Mouse (Mus musculus) G1E (cell line): ENCODE data around the gene Entpd5. TPM values are rescaled to one million over a fixed set of nuclear protein-coding genes. Genes with fewer than 3 reads are reported as not detected.

Experiments
- ATAC-seq: 2 replicates; pipeline ENCODE4 v1.8.0; 2016; ENCODE audit warnings: mild to moderate bottlenecking; ENCODE audit not compliant: insufficient number of reproducible peaks, poor library complexity, low FRiP score, severe bottlenecking; ENCODE audit errors: extremely low read depth
- DNase-seq: peaks from one replicate; pipeline ENCODE4 v3.0.0; 2012; ENCODE audit warnings: low spot score
- H3K27me3 ChIP-seq: 2 replicates; pipeline ENCODE4 v1.6.1; 2012; ENCODE audit warnings: mild to moderate bottlenecking, low read length, inconsistent platforms; ENCODE audit not compliant: insufficient read depth
- H3K36me3 ChIP-seq: replicated peaks from 2 replicates; pipeline ENCODE3; 2012; ENCODE audit warnings: mild to moderate bottlenecking, inconsistent platforms
- H3K4me1 ChIP-seq: 2 replicates; pipeline ENCODE4 v1.6.1; 2012; ENCODE audit warnings: low read depth, low read length, inconsistent platforms, mixed read lengths; ENCODE audit not compliant: insufficient read depth
- H3K4me3 ChIP-seq: 2 replicates; pipeline ENCODE4 v1.5.1; 2012; ENCODE audit warnings: low read depth, mild to moderate bottlenecking, inconsistent platforms, low read length, moderate library complexity, mixed read lengths
- H3K9me3 ChIP-seq: replicated peaks from 2 replicates; pipeline ENCODE4 v1.6.1; 2012; ENCODE audit warnings: inconsistent platforms
- CTCF ChIP-seq: IDR thresholded peaks from 2 replicates; pipeline ENCODE4 v1.5.1; 2012; ENCODE audit warnings: low read depth, low read length, inconsistent platforms, mixed read lengths
- GATA1 ChIP-seq: IDR thresholded peaks from 2 replicates; pipeline ENCODE4 v1.6.1; 2012; ENCODE audit warnings: borderline replicate concordance, low read length, inconsistent platforms, mixed read lengths
- GATA2 ChIP-seq: IDR thresholded peaks from 2 replicates; pipeline ENCODE4 v1.6.1; 2012; ENCODE audit warnings: low read depth, low read length, inconsistent platforms, borderline replicate concordance
- POLR2AphosphoS5 ChIP-seq: IDR thresholded peaks from 2 replicates; pipeline ENCODE4 v1.6.1; 2012; ENCODE audit warnings: low read depth, low read length, inconsistent platforms; ENCODE audit not compliant: insufficient replicate concordance
- TAL1 ChIP-seq: conservative IDR thresholded peaks from 2 replicates; pipeline ENCODE4 v1.6.1; 2012; ENCODE audit warnings: low read depth, low read length, inconsistent platforms, mixed read lengths
- polyA plus RNA-seq: library from polyadenylated mRNA; stranded (reverse); fragments of >175 nt; gene quantifications from 2 replicates; pipeline ENCODE4 v1.2.3, GENCODE M21; 2012
- total RNA-seq, 2 experiments: library from RNA; stranded (forward) in 1 of 2; stranded (reverse) in 1 of 2; fragments of 200-1000 nt in 1 of 2; fragments of >200 nt in 1 of 2; fragmentation: Nextera tagmentation in 1 of 2; gene quantifications; 2 replicates each; pipeline ENCODE4 v1.2.3; 2014 to 2017

Entpd5 gene
- total and polyA plus RNA-seq, 3 experiments: 3.7 to 16.0 (median 15.7) TPM

DNA sequence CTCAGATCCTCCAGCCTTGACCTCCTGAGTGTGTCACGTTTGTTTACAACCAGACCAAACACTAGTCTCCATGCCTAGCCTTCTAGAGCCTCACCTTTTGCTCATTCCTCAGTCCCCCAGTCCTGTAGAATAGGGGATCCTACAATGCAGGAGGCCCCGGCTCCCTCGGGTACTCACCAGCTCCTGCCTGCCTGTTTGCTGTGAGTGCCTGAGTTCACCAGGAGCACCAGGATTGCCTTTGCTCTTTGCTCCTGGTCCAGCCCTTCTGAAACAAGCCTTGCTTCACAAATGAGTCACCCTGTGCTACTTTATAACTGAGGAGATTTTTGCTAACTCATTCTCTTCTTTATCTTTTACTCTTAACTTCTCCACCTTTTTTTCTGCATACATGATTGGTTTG, 8.2 kb downstream of the Entpd5 start:
- DNase-seq (no peak), ATAC-seq (peak; percentile 34; the same call in 1 of the 2 replicates)
- H3K27me3 ChIP-seq: no peaks in the 10 kb centered on the region
- H3K36me3 ChIP-seq: peaks cover 43% of the 10 kb centered on the region
- peaks cover 16% of the 10 kb centered on the region for H3K4me1 ChIP-seq
- H3K9me3 ChIP-seq: no peaks in the 10 kb centered on the region
- no peak overlapping the region for H3K4me3 ChIP-seq
- no peak for TF ChIP-seq TAL1
- no peak for TF ChIP-seq CTCF
- TF ChIP-seq GATA2: no peak

DNA sequence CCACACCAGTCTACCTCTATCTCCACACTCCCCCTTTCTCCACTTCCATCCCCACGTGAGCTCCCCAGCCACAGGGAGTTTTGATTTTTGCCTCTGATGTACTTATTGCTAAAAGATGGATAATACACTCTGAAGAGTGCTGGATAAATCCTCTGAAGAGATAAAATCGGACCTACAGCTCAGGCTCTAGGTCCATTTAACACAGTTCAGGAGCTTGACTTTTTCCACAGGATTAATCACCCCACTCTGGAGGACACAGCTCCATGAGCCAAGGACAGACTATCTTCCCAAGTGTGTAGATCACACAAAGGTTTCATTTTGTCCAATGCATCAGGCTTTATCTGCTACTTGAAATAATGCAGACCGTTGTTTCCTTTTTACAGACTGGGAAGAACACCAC, 8.8 kb downstream of the Entpd5 start:
- H3K4me1 ChIP-seq: peaks cover 14% of the 10 kb centered on the region
- peaks cover 48% of the 10 kb centered on the region for H3K36me3 ChIP-seq
- DNase-seq: no peak
- no peak overlapping the region for H3K4me3 ChIP-seq
- TF ChIP-seq POLR2AphosphoS5 (no peak), GATA1 (no peak), TAL1 (no peak), CTCF (no peak), GATA2 (no peak)
- H3K27me3 ChIP-seq: no peaks in the 10 kb centered on the region
- no peak for ATAC-seq
- H3K9me3 ChIP-seq: no peaks in the 10 kb centered on the region

DNA sequence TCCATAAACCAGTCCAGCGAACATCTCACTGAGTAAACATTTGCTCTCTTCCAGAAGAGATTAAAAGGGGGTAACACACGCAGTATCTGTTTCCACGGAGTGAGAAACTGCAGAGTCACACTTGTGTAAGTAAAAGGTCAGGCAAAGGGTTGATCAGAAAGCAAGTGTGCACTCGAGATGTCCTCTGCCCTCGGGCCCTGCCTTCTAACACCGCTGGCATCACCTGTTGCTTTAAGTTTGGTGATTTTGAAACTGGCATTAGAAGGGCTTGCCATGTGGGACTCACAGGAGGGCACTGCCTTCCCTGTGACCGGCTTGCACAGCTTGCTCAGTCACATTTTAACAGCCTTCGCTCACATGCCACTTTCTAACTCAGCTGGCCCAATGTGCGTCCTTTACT, 9.2 kb downstream of the Entpd5 start:
- H3K4me3 ChIP-seq: no peak overlapping the region
- no peak for TF ChIP-seq CTCF
- TF ChIP-seq GATA1: no peak
- TF ChIP-seq POLR2AphosphoS5: no peak
- H3K9me3 ChIP-seq: no peaks in the 10 kb centered on the region
- H3K27me3 ChIP-seq: no peaks in the 10 kb centered on the region
- DNase-seq (no peak), ATAC-seq (no peak)
- H3K36me3 ChIP-seq: peaks cover 49% of the 10 kb centered on the region
- peaks cover 14% of the 10 kb centered on the region for H3K4me1 ChIP-seq

DNA sequence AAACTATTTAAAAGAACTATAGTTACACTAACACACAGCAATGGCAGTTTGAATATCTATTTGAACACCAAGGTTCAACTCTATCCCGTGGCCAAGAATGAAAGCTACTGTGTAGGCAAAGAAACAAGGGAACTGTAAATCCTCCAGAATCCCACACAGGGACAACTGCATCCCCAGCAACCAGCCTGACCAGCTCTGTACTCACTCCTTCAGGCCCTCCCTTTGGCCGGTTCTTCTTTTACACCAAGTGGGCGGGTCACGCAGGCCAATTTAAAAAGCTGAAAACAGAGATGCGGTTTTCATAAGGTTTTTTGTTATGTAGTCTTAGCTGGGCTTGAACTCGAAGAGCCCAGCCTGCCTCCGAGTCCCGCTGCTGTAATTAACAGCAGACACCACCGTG, 9.7 kb downstream of the Entpd5 start:
- DNase-seq: no peak
- TF ChIP-seq POLR2AphosphoS5 (no peak), GATA1 (no peak), GATA2 (no peak), CTCF (no peak), TAL1 (no peak)

DNA sequence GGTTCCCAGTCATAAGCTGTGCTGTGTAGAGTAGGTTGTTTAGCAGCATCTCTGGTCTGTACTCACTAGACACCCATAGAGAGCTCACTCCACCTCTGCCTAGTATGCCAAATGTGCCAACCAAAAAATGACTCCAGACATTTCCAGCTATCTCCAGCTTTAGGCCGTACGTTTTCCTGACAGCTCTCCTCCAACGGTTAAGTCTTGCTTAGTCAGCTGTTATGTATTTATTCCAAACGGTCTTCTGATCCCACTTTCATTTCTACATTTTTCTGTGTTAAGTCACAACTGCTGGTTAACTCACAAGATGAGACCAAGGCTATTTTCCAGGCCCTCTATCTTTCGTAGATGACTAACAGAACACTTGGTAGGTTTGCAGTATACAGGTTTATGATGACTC, 10.2 kb downstream of the Entpd5 start:
- TF ChIP-seq TAL1 (no peak), GATA1 (no peak), CTCF (no peak), POLR2AphosphoS5 (no peak), GATA2 (no peak)
- Histone ChIP-seq H3K4me1 (peaks cover 14% of the 10 kb centered on the region), H3K4me3 (no peak overlapping the region), H3K36me3 (peaks cover 51% of the 10 kb centered on the region), H3K27me3 (no peaks in the 10 kb centered on the region), H3K9me3 (no peaks in the 10 kb centered on the region)
- DNase-seq: no peak
- no peak for ATAC-seq

More for the DNA sequence above, 9.7 kb downstream of the Entpd5 start:
- H3K36me3 ChIP-seq: peaks cover 48% of the 10 kb centered on the region
- no peaks in the 10 kb centered on the region for H3K27me3 ChIP-seq
- ATAC-seq: no peak
- H3K4me1 ChIP-seq: peaks cover 14% of the 10 kb centered on the region
- no peaks in the 10 kb centered on the region for H3K9me3 ChIP-seq
- H3K4me3 ChIP-seq: no peak overlapping the region

DNA sequence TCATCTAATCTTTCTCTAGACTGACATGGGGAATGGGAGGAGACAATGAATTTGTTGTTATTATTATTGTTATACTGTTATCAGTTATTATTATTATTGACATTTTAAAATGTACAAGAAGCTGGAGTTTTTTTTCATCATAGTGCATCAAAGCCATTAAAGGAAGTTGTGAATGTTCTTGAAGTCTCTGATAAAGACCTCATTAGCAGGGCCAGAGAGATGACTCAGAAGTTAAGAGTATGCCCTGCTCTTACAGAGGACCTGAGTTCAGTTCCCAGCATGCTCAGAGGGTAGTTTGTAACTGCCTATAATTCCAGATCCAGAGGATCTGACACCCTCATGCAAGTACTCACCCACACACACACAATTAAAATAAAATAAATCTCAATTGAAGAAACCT, 11.1 kb downstream of the Entpd5 start:
- no peak for ATAC-seq
- Histone ChIP-seq H3K4me1 (peaks cover 14% of the 10 kb centered on the region), H3K27me3 (no peaks in the 10 kb centered on the region), H3K9me3 (no peaks in the 10 kb centered on the region), H3K36me3 (peaks cover 55% of the 10 kb centered on the region), H3K4me3 (no peak overlapping the region)
- no peak for DNase-seq
- TF ChIP-seq GATA1 (no peak), GATA2 (no peak), CTCF (no peak)

DNA sequence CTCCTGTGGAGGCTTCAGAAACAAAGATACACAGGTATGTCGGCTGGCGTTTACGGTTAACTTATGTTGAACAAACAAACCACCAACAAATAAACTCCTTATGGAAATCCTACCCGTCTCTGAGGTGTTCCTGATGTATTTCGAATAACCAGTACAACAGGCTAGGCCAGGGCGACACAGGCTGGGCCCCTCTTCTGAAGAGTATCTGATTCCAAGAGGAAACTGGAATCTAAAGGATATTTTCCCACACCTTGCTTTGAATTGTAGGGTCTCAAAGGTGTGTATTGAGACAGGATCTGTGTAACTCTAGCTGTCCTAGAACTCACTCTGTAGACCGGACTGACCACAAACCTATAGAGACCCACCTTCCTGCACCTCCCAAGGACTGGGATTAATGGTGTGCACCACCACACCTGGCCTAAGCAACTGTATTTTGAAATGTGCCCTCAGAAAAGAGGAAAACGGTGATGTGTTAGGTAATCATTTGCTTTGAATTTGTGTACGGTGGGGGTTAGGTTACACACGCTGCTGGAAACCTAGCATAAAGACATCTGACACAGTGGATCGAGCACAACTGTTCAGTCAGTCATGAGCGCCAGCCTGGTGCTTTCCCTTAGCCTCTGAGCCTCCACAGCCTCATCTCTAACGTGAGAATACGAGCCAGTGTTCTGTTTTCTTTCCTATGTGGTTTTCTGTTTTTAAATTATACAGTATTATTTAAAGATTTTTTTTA, 11.7 kb downstream of the Entpd5 start:
- Histone ChIP-seq H3K36me3 (peaks cover 57% of the 10 kb centered on the region), H3K4me1 (peaks cover 14% of the 10 kb centered on the region), H3K27me3 (no peaks in the 10 kb centered on the region), H3K4me3 (no peak overlapping the region), H3K9me3 (no peaks in the 10 kb centered on the region)
- DNase-seq (no peak), ATAC-seq (no peak)
- TF ChIP-seq GATA1: no peak
- no peak for TF ChIP-seq POLR2AphosphoS5
- TF ChIP-seq TAL1: no peak
- TF ChIP-seq GATA2: no peak
- TF ChIP-seq CTCF: no peak
